Mouse (Mus musculus) frontal cortex, postnatal 36 days (tissue): ENCODE data around the gene Podnl1.
A peak's percentile ranks its signal among the peaks of the same experiment; 100 is the strongest.

Source experiments
- DNase-seq, 2 experiments: peaks; one replicate each; pipeline ENCODE4 v3.0.0; 2022; ENCODE audit warnings: low spot score in 2 of 2

Gene Podnl1

DNA sequence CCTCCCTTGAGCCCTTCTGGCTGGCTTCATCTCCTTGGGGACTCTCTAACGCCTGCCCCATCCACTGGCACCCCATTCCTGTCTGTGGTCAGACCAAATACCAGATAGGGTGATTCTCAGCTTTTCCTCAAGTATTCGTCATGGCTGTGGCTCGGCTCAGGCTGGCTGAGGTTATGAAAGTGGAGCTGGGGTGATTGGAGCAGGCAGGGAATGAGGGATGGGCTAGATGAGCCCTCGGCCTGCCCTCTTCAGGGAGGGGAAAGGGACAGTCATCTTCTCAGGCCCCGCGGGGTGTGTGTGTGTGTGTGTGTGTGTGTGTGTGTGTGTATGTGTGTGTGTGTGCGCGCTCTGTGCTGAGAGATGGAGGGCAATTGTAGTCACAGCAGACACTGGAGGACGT lies at the start of gene Podnl1:
TSS of gene Podnl1 (plus strand) at position 334 of the 400 bp plus-strand sequence.
- DNase-seq: no peak

DNA sequence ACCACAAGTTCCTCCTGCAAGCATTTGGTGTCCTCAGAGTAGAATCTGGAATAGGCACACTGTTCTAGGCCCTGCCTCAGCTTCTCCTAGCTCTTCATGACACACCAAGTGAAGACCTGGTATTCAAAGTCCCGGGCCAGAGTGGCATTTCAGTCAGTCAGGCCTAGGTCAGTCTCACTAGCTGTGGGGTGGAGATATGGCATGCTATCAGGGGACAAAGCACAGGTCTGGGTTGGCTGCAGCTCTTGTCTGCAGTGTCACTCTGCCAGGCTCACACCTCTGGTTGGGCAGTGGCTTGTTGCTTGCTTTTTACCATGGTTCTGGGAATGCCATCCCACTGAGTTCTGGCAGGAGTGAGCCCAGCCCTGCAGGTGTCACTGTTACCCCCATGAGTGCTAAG lies 49.4 kb upstream of the Podnl1 start:
- no peak for DNase-seq

DNA sequence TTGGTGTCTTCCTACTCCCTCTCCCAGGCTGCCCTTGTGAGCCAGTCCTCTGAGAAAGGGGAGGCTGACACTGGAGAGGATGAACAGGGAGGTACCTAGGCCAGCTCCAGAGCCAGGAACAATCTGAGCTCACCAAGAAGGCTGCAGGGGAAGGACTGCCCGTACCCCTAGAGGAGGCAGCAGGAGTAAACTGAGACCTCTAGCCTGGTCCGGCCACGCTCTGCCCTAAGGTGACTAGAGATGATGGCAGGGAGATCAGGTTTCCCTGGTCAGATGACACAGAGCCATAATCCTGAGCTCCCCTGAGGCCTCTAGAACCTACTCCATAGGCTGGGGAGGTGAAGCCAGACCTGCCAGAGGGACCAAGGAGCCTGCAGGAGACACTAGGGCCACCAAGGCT lies 48.9 kb upstream of the Podnl1 start:
- no peak for DNase-seq

DNA sequence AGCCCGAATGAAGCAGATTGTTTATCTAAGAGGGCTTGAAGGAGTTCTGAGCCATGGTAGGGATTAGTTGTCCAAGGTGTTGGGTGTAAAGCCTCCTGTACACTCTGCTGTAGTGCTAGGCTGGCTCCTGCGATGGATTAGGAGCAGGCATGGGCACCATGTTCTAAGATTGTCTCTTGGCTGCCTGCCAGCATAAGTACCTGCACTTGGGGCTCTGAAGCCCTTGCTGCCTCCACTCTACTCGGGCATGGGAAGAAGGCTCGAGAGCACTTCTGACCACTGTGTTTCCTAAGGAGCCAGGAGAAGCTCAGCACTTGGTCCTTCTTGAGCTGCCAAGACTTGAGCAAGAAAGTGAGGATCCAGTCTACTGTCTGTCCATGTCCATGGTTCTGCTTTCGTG lies 46.6 kb upstream of the Podnl1 start:
- no peak for DNase-seq

DNA sequence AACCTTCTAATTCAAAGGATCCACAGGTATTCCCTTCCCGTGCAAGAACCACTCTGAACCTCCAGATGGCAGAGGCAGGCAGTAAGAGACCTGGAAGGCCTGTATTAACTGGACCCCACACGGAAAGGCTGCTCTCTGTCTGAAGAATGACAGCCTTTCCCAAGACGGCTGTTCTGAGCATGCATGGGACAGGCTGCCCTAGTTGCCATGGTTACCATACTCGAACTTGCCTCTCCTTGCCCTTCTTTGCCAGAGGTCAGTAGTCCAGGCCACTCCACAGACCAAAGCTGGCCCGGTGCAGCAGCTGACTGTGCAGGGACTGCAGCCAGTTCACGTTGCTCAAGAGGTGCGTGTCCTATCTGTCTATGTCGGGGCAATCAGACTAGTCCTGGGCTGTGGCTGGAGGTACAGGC lies 42.0 kb upstream of the Podnl1 start:
- no peak for DNase-seq

DNA sequence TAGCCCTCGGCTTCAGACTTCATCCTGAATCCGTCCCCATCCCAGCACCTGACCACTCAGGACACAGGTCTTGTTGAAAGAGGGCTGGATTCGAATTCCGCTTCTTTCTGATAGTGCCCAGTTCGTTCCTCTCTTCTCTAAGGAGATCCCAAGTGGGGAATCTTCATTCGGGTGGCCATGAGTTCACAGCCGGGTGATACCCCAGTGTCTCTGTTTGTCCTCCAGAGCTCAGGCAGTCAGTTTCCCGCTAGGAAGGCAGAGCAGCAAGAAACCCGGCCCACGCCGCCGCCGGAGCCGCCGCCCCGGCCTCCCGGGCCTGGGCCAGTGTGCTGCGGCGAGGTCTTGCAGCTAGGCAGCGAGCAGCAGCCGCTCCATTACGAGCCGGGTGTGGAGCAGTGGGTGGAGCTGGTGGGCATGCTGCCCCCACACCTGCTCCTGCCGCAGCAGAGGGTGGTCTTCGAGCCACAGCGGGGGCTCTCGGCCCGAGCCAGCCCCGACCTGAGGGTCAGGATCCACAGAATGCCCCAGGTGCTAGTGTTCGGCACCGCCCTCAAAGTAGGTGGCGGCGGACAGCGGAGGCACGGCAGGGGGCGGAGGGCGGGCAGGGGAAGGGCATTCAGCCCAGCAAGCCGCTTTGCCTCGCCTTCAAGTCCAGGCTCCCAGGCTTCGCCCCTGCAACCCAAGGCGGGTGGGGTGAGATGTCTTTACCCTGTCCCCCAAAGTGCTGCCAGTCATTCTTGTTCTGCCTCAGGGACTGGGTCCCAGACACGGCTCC lies 41.3 kb upstream of the Podnl1 start:
- DNase-seq: no peak

DNA sequence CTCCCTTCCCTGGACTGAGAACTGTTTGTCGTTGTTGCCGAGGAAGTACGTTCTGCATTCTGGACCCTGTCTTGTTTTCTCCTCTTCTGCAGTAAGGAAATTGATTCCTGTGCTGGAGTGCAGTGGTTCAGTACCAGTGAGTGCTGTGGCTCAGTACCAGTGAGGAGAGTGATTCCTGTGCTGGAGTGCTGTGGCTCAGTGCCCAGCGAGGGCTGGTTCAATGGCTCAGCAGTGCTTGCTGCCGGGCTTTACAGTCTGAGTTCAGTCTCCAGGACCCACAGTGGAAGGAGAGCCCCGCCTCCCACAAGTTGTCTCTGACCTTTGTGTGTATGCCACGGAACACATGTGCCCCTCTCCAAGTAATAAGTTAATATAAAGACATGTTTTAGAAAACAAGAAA lies 38.6 kb upstream of the Podnl1 start:
- DNase-seq: no peak

DNA sequence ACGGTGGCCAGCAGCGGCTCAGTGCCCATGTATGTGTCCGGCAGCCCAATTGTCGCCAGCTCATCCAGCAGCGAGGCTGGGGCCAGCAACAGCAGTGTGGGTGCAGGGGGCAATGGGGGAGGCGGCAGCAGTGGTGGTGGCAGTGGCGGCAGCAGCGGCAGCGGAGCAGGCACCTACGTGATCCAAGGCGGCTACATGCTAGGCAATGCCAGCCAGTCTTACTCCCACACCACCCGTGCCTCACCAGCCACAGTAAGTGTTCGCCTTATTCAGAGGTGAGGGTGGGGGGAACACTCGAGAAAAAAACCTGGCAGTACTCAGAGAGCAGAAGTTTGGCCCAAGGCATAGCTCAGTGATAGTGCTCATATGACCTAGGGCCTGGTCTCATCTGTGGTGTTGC lies 38.0 kb upstream of the Podnl1 start:
- no peak for DNase-seq

DNA sequence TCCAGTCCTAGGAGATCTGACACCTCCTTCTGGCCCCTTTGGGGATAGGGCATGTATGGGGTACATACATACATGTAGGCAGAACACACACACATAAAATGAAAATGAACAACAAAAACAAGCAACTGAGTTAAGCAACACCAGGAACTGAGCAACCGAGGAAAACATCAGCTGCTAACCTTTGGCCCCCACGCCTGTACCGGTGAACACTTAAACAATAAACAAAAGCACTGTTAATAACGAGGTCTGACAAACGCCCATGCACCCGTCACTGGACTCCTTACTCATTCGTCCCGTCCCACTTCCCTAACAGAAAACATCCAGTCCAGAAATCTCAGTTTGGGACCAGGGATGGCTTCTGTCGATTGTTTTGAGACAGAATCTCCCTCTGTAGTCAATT lies 36.5 kb upstream of the Podnl1 start:
- no peak for DNase-seq

DNA sequence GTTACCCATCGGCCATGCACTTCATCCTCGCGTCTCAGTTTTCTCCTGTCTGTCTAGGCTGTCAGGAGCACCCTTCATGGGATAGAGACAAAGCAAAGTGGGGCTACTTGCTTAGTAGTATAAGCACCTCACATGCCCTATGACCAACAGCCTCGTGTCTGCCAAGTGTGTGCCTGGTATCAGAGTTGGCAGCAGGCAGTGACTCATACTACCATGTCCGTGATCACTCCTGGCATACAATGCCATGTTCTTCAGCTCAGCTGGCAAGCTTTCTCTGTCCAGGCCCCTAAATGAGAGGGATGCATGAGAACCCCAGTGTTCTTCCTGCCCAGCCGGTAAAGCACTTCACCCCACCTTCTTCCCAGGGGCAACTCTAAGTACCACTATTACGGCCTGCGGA lies 35.2 kb upstream of the Podnl1 start:
- no peak for DNase-seq

DNA sequence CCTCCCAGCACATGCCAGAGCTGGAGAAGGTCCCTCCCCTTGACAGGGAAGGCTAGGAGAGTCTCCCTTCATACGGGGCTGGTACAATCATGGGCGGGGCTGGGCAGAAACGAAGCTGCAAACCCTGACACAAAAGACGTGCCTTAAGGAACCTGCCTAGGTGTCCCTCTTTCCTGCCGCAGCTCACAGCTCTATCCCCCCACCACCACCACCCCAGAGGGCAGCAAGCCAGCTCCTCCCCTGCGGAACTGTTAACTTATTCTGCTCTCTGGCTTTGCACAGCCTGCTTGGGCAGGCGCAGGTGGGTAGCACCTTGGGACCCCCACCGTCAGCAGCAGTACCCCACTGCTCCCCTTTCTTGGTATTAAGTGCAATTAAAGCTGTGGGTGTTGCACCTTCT lies 29.7 kb upstream of the Podnl1 start:
- no peak for DNase-seq

DNA sequence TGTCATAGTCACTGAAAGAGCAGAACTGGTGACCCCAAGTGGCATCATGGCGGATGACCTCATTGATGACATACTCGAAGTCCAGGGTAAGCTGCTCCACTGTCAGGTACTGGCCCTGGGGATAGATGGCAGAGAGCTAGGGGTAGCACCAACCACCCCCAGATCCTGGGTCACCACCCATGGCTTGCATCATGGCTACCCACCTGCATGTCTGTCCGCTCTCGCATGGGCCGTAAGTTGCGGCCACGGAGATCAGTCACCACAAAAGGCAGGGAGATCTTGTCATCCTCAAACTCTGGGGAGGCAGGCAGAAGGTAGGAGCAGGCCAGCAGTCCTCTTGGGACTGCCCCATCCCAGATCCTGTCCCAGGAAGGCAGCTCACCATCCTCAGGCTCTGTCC lies 27.4 kb upstream of the Podnl1 start:
- no peak for DNase-seq

DNA sequence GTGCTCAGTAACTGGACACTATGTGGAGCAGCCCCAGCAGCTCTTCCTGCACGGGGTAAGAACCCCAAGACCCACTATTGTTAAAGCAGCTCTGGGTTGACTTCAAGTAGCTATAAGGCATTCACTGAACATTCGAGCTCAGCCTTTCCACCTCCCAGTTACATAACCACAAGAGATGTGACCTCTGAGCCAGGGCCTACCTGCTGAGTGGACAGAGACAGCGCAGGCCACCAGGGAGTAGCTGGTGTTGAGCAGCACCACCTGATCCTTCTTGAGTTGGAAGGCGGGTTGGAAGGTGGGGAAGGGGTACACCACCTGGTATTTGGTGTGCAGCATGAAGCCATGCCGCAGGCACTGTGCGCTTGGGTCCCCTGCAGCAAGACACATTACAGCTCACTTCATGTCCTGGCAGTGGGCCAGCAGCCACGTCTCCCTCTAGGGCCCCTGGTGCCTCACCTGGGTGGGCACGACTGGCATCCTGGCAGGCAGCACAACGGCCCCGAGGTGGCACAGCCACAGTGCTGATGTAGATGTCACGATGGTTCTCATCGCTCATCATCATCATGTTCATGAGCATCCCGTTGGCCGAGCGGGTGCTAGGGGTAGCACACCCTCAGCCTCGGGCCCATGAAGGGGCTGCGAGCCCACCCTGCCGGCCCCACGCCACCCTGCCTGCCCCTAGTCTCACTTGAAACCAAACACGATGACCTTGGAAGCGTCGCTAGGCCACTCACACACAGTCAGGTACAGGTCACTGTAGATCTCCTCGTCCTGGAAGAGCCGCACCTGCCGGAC lies 24.1 kb upstream of the Podnl1 start:
- no peak for DNase-seq

DNA sequence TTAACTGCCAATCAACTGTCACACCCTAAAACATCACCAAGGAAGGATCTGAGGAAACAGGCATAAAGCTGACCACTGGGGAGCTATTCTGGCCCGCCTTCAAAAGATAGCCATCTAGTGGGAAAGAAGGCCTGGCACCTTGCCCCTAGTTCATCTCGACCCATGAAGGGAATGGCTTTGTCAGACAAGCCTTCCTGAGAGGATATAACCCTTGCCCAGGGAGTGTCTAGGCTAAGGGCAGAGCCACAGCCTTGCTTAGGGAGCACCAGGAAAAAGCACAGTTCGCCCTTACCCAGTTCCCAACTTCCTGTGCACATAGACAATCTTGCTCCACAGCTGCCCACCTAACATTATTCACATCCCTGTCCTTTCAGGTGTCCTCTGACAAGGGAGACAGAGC lies 22.2 kb upstream of the Podnl1 start:
- peak in 1 of 2 experiments; percentile 3 for DNase-seq

DNA sequence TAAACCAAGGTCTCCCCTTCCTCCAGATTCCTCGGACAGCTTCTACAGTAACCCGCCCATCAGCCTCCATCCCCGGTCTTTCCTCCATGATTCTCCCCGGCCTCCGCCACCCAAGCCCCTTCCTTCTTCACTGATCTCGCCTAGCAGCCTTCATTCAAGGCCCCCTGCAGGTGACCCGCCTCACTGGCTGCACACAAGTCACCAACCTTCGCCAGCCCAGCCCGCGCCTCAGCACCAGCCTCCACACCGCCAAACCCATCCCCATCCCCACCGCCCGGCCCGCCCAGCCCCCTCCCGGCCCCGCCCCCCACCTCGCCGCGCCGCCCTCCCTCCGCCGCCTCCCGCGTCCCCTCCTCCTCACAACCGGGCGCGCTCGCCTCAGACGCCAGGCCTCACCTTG lies 21.6 kb upstream of the Podnl1 start:
- DNase-seq: peak; percentile 24 to 47

DNA sequence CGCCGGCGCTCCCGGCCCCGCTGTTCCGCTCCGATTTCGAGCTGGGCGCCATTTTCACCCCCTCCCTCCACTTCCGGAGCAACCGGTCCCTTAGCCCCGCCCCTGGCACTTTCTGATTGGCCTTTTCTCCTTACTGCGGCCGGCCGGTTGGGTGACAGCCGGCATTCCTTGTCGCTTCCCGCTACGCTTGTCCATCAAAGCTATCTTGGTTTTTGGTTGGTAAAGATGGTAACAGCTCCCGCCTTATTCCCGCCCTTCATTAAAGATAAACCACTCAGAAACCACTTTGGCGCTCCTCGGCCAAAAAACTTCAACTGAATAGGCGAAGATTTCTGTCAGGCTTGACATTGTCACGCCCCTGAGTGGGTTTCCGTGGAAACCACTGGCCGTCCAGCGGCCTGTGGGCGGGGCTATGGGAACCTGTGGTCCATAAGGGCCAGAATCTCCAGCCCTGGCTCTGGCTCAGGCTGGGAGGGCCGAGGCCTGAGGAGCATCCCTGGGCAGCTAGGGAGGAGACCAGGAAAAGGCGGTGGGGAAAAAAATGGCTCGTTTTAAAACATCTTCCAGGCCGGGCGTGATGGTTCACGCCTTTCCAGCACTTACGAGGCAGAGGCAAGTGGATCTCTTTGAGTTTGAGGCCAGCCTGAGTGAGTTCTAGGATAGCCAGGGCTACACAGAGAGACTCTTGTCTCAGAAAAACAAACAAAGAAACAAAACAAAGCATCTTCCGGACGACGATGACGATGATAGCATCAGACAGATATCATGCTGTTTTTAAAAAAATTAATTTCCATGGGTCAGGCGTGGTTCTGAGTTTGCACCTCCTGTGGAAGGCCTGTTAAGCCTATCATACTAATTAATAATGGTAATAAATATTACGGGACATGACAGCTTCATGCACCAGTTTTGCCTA lies 20.8 kb upstream of the Podnl1 start, which contains the start of gene Dcaf15:
TSS of gene Dcaf15 (minus strand) at position 72 of the 913 bp plus-strand sequence.
- peak; percentile 97 for DNase-seq

DNA sequence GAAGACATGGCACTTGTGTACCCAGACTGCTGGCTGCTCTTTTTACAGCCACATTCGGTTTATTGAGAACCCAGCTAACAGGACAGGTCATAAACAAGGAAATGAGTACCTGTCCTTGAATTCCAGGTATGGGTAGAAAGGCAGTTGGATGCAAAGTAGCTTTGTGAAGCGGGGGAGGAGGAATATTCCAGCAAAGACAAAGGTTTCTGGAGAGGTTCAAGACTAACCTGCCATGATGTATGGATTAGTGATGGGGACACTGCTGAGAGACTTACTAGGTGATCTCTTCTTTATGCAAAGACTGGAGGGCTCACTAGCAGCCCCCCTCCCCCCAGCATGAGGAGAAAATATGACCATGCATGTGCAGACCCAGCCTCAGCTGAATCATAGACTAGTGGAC lies 20.1 kb upstream of the Podnl1 start:
- peak in 1 of 2 experiments; percentile 3 for DNase-seq

DNA sequence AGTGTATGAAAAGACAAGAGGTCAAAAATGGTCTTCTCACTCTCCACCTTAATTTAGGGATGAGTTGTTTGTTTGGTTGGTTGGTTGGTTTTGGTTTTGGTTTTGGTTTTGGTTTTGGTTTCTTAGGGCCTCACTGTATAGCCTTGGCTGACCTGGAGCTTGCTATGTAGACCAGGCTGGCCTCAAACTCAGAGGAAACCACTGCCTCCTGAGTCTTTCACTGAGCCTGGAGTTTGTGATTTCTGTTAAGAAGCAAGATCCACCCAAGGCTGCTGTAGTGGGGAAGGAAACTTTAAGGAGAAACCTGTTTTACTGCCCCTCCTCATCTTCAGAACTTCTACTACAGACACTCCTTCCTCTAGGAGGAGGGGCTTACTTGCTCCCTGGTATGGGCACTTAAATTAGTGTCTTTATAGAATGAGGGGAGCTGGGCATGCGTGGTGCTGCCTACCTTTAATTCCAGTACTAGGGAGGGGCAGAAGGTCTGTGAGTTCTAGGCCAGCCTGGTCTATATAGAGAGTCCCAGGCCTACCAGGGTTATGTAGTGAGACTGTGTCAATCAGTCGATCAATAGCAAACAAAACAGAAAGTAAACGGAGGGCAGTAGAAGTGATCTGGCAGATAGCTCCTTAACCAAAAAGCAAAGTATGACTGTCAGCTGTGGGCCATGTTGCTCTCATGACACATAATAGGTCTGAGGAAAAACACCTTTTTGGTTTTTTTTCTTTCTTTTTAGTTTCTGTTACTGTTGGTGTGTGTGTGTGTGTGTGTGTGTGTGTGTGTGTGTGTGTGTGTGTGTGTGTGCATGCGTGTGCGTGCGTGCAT lies 19.4 kb upstream of the Podnl1 start:
- no peak for DNase-seq

DNA sequence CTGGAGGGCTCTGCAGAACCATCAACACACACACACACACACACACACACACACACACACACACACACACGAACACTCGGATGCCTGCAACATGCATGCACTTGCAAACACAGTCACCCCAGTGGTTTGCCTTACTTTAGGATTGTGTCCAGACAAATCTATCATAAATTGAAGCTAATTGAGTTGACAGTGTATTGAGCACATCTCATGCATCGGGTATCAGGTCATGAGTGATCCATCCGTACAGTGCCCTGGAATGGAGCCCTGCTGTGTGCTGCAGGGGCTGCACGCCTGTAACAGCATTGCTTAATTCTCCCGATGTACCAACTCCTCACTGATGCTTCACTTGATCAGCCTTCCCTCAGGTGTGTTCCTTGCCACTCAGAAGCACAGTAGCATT lies 10.1 kb upstream of the Podnl1 start:
- DNase-seq: no peak

DNA sequence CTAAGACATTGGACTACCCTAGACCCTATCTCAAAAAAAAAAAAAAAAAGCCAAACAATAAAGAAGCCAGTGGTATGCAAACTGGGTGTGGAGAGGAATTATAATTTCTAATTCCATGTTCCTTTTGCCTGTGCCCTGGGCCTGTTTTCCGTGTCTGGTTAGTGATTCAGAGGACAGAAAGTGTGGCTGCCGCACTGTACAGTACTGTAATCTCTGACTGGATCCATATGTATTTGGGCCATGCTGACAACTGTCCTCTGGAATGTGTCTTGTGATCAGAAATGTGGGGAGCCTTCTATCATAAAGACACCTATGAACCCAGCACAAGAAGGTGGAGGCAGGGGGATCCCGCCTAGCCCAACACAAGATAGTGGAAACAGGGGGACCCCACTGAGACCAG lies 3.6 kb upstream of the Podnl1 start:
- DNase-seq: no peak

DNA sequence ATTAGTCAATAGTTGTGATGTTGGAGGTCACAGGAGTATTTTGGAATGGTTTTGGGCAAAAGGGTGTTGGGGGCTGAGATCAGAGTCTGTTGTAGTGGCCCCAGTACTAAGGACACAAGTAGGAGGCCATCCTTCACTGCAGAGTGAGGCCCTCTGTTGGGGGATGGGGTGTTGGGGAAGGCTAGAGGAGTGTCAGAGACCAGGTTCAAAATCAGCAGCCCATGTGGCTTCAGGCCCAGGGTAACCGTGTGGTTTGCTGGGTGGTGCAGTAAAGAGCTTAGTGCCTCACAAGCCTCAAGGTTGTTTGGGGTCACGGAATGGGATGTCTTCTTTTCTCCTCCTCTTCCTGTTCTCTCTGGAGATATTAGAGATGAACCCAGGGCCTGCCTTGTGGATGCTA lies 953 bp downstream of the Podnl1 start:
- DNase-seq: no peak
